Mouse (Mus musculus): ENCODE data around the gene Ttc28. TPM values are rescaled to one million over a fixed set of nuclear protein-coding genes. Genes with fewer than 3 reads are reported as not detected.

The Ttc28 gene
- polyA plus RNA-seq, 1 experiment from 2014 or later: 17.8 TPM

DNA sequence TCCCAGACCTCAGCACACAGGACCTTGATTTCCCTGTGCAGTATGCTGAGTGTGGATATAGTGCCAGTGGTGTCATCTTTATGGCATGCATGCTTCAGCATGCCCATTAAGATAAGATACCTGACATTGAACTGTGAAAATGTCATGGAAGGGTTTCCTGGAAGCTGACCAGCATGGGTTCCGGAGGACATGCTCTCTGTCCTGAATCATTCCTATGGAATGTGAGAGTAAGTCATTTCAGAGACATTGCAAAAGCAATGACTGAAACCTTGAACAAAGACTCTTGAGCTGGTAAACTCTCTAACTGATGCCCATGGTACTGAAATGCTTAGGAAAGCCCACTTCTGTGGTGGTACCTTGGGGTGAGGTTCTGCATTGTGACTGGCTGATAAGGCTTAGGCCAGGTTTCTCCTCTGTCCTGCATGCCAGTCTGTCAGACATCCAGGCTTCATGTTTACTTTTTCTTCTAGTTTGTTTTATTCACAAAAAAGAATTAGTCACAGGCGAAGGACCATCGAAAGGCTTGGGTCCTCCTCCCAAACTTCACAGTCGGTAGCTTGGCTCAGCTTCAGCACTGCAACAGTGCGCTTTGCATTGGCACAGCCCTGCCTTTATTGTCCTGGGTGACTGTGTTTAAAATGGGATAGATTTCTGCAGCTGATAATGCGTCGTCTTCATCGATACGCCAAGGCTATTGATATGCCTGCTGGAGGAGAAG is 242.9 kb downstream of the Ttc28 start:
- no peak for ATAC-seq (ENCODE audit: insufficient number of reproducible peaks, insufficient read depth, low FRiP score, low read depth)
- no peak overlapping the region for H3K4me2 ChIP-seq (replicated peaks; ENCODE audit: low read depth, low read length)
- no peak overlapping the region for H3K9ac ChIP-seq (replicated peaks; ENCODE audit: low read depth, low read length)
- H3K9me3 ChIP-seq (ENCODE audit: control insufficient read depth, low read depth, low read length): no peaks in the 10 kb centered on the region
- no peaks in the 10 kb centered on the region for H3K36me3 ChIP-seq (ENCODE audit: control insufficient read depth, insufficient read depth, low read length)
- no peak overlapping the region for H3K4me3 ChIP-seq (ENCODE audit: low read depth, low read length)
- 54% methylated on average over 9 of the region's 9 CpGs for WGBS
- no peaks in the 10 kb centered on the region for H3K27me3 ChIP-seq (ENCODE audit: control insufficient read depth, insufficient read depth, low read length)
- no peak overlapping the region for H3K27ac ChIP-seq (ENCODE audit: low read length)
- H3K4me1 ChIP-seq (ENCODE audit: control insufficient read depth, insufficient read depth, low read length): peaks cover 7% of the 10 kb centered on the region; the same call in 1 of the 2 replicates

DNA sequence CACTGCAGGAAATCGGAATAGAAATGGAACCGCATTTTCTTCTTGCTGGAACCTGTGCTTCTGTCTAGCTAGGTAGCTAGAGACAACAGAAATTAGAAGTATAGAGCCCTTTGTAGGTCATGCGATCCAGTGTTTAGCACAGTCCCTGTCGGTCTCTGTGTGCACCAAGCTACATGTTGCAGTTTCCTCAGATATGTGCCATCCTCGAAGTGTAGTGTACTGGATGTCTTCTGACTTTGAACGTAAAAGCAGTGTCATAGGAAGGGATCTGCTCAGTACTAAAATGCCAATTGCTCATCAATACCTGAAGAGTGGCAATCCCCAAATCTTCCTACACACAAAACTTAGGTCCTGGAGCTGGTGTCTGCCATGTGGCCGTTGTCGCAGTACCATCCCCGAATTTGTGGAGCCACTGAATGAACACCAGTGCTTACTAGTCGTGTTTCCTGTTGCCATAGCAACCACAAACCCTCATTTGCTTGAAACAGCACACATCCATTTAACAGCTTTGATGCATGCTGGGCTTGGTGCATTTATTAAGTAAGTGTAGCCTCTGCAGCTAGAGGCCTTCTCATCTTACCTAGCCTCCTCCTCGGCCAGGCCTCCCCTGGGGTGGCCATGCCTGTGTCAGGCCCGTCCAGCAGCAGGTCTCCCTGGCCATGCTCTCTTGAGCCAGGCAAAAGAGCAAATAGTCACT is 243.6 kb downstream of the Ttc28 start:
- Histone ChIP-seq H3K27me3 (ENCODE audit: control insufficient read depth, insufficient read depth, low read length) (no peaks in the 10 kb centered on the region), H3K4me3 (ENCODE audit: low read depth, low read length) (no peak overlapping the region), H3K9me3 (ENCODE audit: control insufficient read depth, low read depth, low read length) (no peaks in the 10 kb centered on the region), H3K36me3 (ENCODE audit: control insufficient read depth, insufficient read depth, low read length) (no peaks in the 10 kb centered on the region), H3K4me1 (ENCODE audit: control insufficient read depth, insufficient read depth, low read length) (peaks cover 7% of the 10 kb centered on the region; the same call in 1 of the 2 replicates), H3K9ac (replicated peaks; ENCODE audit: low read depth, low read length) (no peak overlapping the region), H3K27ac (ENCODE audit: low read length) (no peak overlapping the region), H3K4me2 (replicated peaks; ENCODE audit: low read depth, low read length) (no peak overlapping the region)
- ATAC-seq (ENCODE audit: insufficient number of reproducible peaks, insufficient read depth, low FRiP score, low read depth): no peak
- WGBS: 60% methylated on average over 12 of the region's 12 CpGs

DNA sequence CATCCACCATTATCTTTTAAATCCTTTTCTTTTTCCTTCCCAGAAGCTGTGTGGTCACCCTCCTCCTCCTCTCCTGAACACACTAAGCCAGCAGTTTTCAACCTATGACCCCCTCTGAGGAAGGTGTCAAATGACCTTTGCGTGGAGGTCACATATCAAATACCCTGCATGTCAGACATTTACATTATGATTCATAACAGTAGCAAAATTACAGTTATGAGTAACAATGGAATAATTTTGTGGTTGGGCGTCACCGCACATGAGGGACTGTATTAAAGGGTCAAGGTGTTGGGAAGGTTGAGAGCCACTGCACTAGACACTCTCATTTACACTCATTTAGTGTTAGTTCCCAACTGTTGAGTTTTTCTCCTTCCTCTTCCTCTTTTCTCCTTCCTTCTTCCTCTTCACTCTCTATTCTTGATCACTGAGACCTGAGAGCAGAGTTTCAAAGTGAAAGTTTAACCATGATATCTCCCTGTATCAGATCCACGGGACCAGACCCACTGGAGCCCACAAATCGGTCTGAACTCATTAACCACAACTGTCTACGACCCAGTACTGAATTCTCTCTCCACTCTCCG is 245.1 kb downstream of the Ttc28 start:
- no peak overlapping the region for H3K9ac ChIP-seq (replicated peaks; ENCODE audit: low read depth, low read length)
- 87% methylated on average over 7 of the region's 7 CpGs for WGBS
- no peak overlapping the region for H3K4me2 ChIP-seq (replicated peaks; ENCODE audit: low read depth, low read length)

DNA sequence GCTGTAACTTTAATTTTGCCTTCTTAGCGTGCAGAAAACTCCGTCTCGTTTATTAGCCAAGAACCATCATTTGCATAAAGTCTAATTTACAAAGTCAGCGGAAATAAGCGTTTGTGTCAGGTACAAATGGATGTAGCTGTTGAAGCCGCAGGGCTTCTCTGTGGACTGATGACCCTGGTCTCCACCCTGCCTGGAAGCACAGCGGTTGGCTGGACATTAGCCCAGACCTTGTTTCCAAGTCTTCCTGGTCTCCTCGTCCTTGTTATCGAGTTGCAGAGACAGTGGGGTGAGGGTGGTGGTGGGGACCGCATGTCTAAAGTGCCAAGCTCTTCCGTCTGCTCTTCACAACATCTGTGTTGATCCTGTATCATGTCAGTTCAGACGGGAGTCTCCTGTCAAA is 246.1 kb downstream of the Ttc28 start:
- no peak overlapping the region for H3K4me3 ChIP-seq (ENCODE audit: low read depth, low read length)
- WGBS: 85% methylated on average over 12 of the region's 12 CpGs
- H3K27me3 ChIP-seq (ENCODE audit: control insufficient read depth, insufficient read depth, low read length): no peaks in the 10 kb centered on the region

More for the DNA sequence above, 245.1 kb downstream of the Ttc28 start:
- Histone ChIP-seq H3K4me3 (ENCODE audit: low read depth, low read length) (no peak overlapping the region), H3K27ac (ENCODE audit: low read length) (no peak overlapping the region), H3K36me3 (ENCODE audit: control insufficient read depth, insufficient read depth, low read length) (no peaks in the 10 kb centered on the region), H3K27me3 (ENCODE audit: control insufficient read depth, insufficient read depth, low read length) (no peaks in the 10 kb centered on the region), H3K4me1 (ENCODE audit: control insufficient read depth, insufficient read depth, low read length) (peaks cover 7% of the 10 kb centered on the region; the same call in 1 of the 2 replicates), H3K9me3 (ENCODE audit: control insufficient read depth, low read depth, low read length) (no peaks in the 10 kb centered on the region)
- no peak for ATAC-seq (ENCODE audit: insufficient number of reproducible peaks, insufficient read depth, low FRiP score, low read depth)

DNA sequence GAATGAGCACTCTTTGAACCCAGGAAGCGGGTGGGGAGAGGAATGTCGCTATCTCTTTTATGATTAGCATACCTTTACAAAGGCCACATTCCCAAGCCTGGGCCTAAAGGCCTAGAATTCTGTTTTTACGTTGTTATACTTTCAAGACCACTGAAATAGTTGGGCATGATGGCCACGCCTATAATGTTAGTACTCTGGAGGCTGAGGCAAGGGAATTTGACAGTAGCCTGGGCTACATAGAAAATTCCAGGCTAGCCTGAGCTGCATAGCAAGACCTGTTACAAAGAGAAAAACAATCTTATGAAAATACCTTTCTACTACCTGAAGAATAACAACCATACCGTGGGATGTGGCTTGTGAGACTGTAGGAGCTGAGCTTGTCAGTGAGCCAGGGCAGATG is 248.2 kb downstream of the Ttc28 start:
- no peak overlapping the region for H3K27ac ChIP-seq (ENCODE audit: low read length)
- no peaks in the 10 kb centered on the region for H3K27me3 ChIP-seq (ENCODE audit: control insufficient read depth, insufficient read depth, low read length)
- H3K9me3 ChIP-seq (ENCODE audit: control insufficient read depth, low read depth, low read length): no peaks in the 10 kb centered on the region
- H3K9ac ChIP-seq (replicated peaks; ENCODE audit: low read depth, low read length): no peak overlapping the region
- 77% methylated on average over 5 of the region's 5 CpGs for WGBS
- no peaks in the 10 kb centered on the region for H3K36me3 ChIP-seq (ENCODE audit: control insufficient read depth, insufficient read depth, low read length)
- H3K4me3 ChIP-seq (ENCODE audit: low read depth, low read length): no peak overlapping the region
- no peak overlapping the region for H3K4me2 ChIP-seq (replicated peaks; ENCODE audit: low read depth, low read length)
- ATAC-seq (ENCODE audit: insufficient number of reproducible peaks, insufficient read depth, low FRiP score, low read depth): no peak
- H3K4me1 ChIP-seq (ENCODE audit: control insufficient read depth, insufficient read depth, low read length): peaks cover under 1% of the 10 kb centered on the region; the same call in 1 of the 2 replicates

More for the DNA sequence above, 246.1 kb downstream of the Ttc28 start:
- Histone ChIP-seq H3K36me3 (ENCODE audit: control insufficient read depth, insufficient read depth, low read length) (no peaks in the 10 kb centered on the region), H3K4me1 (ENCODE audit: control insufficient read depth, insufficient read depth, low read length) (peaks cover 7% of the 10 kb centered on the region; the same call in 1 of the 2 replicates), H3K4me2 (replicated peaks; ENCODE audit: low read depth, low read length) (no peak overlapping the region), H3K9me3 (ENCODE audit: control insufficient read depth, low read depth, low read length) (no peaks in the 10 kb centered on the region), H3K9ac (replicated peaks; ENCODE audit: low read depth, low read length) (no peak overlapping the region), H3K27ac (ENCODE audit: low read length) (no peak overlapping the region)
- ATAC-seq (ENCODE audit: insufficient number of reproducible peaks, insufficient read depth, low FRiP score, low read depth): no peak

DNA sequence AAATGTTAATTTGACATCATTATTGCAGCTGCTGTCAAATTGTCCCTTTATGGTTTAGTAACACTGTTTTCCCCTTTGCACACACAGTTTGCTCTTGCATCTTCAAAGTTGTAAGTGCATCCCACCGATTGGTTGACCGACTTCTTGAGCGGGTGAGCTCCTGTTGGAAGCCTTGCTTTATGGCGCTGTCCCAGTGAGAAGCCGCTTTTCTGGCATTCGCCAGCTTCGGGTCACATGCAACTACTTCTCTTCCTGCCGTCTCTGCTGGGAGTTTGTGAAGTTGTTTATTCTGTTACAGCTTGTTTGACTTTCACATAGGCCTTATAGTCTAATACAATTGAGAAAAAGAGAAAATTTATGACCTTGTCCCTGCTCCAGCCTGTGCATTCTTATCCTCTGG is 250.5 kb downstream of the Ttc28 start:
- H3K4me1 ChIP-seq (ENCODE audit: control insufficient read depth, insufficient read depth, low read length): no peaks in the 10 kb centered on the region
- no peaks in the 10 kb centered on the region for H3K36me3 ChIP-seq (ENCODE audit: control insufficient read depth, insufficient read depth, low read length)
- no peak overlapping the region for H3K27ac ChIP-seq (ENCODE audit: low read length)
- H3K4me3 ChIP-seq (ENCODE audit: low read depth, low read length): no peak overlapping the region
- H3K4me2 ChIP-seq (replicated peaks; ENCODE audit: low read depth, low read length): no peak overlapping the region
- WGBS: 83% methylated on average over 8 of the region's 8 CpGs
- H3K9ac ChIP-seq (replicated peaks; ENCODE audit: low read depth, low read length): no peak overlapping the region
- no peaks in the 10 kb centered on the region for H3K27me3 ChIP-seq (ENCODE audit: control insufficient read depth, insufficient read depth, low read length)
- H3K9me3 ChIP-seq (ENCODE audit: control insufficient read depth, low read depth, low read length): no peaks in the 10 kb centered on the region
- ATAC-seq (ENCODE audit: insufficient number of reproducible peaks, insufficient read depth, low FRiP score, low read depth): no peak

DNA sequence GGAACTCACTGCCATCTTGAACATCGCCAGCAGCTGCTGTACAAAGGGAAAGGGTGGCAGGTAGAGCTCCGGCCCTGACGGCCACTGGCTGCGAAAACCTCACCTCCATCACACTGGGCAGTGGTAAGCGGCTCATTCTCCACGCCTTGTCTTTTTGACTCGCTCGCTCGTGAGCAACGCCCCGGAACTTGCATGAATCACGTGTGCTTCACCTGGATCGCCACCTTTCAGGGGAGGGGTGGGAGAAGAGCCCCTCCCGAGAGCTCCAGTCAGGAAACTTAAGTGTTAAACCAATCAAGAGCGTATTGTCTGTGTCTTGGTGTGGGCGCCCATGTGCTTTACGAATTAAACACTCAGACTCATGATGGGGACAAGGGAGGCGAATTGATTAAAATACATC is 252.0 kb downstream of the Ttc28 start:
- no peak for ATAC-seq (ENCODE audit: insufficient number of reproducible peaks, insufficient read depth, low FRiP score, low read depth)
- Histone ChIP-seq H3K4me1 (ENCODE audit: control insufficient read depth, insufficient read depth, low read length) (no peaks in the 10 kb centered on the region), H3K9me3 (ENCODE audit: control insufficient read depth, low read depth, low read length) (no peaks in the 10 kb centered on the region), H3K9ac (replicated peaks; ENCODE audit: low read depth, low read length) (no peak overlapping the region), H3K36me3 (ENCODE audit: control insufficient read depth, insufficient read depth, low read length) (no peaks in the 10 kb centered on the region), H3K27ac (ENCODE audit: low read length) (no peak overlapping the region), H3K4me3 (ENCODE audit: low read depth, low read length) (no peak overlapping the region), H3K4me2 (replicated peaks; ENCODE audit: low read depth, low read length) (no peak overlapping the region), H3K27me3 (ENCODE audit: control insufficient read depth, insufficient read depth, low read length) (no peaks in the 10 kb centered on the region)
- 96% methylated on average over 18 of the region's 18 CpGs for WGBS

DNA sequence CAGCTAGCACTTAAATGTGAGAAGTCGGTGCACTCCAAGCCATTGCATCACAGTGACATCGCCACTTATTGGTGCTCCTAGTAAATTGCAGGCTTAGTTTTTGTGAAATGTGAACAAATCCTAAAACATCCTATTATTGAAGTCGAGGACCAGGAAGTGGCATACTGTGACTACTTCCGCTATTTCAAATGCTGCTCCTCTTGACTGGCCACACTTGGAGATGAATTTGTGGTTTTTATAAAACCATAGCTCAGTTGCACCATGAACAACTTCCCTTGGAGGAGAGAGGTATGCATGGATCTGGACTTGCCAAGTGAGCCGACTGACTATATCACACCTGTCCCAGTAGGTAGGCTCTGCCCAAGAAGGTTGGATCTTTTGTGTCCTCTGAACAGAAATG is 253.5 kb downstream of the Ttc28 start:
- H3K36me3 ChIP-seq (ENCODE audit: control insufficient read depth, insufficient read depth, low read length): no peaks in the 10 kb centered on the region
- no peak for ATAC-seq (ENCODE audit: insufficient number of reproducible peaks, insufficient read depth, low FRiP score, low read depth)
- 90% methylated on average over 5 of the region's 5 CpGs for WGBS
- no peak overlapping the region for H3K4me2 ChIP-seq (replicated peaks; ENCODE audit: low read depth, low read length)
- no peaks in the 10 kb centered on the region for H3K9me3 ChIP-seq (ENCODE audit: control insufficient read depth, low read depth, low read length)
- no peak overlapping the region for H3K9ac ChIP-seq (replicated peaks; ENCODE audit: low read depth, low read length)
- no peaks in the 10 kb centered on the region for H3K27me3 ChIP-seq (ENCODE audit: control insufficient read depth, insufficient read depth, low read length)
- no peak overlapping the region for H3K4me3 ChIP-seq (ENCODE audit: low read depth, low read length)
- H3K27ac ChIP-seq (ENCODE audit: low read length): no peak overlapping the region
- H3K4me1 ChIP-seq (ENCODE audit: control insufficient read depth, insufficient read depth, low read length): peaks cover 12% of the 10 kb centered on the region

All from stomach, embryonic 14.5 days (tissue).